Mouse (Mus musculus) hindbrain, embryonic 16.5 days (tissue): ENCODE data around the gene Alyref. TPM values are rescaled to one million over a fixed set of nuclear protein-coding genes. Genes with fewer than 3 reads are reported as not detected.
A peak's percentile ranks its signal among the peaks of the same experiment; 100 is the strongest.

Experiments
- ATAC-seq: fragments of 200-750 bp; cut with Nextera tagmentation; 2 replicates; pipeline ENCODE4 v1.8.0; 2017; ENCODE audit warnings: moderate TSS enrichment, moderate library complexity
- H3K27ac ChIP-seq: fragments of 300-500 bp; sonication (generic); 2 replicates; pipeline ENCODE4 v1.5.1; 2014; ENCODE audit warnings: low read depth, mild to moderate bottlenecking, control low read depth, low read length, moderate library complexity
- H3K27me3 ChIP-seq: fragments of 300-500 bp; sonication (generic); replicated peaks from 2 replicates; pipeline ENCODE4 v1.6.1; 2014; ENCODE audit warnings: low read length; ENCODE audit not compliant: control insufficient read depth, insufficient read depth
- H3K36me3 ChIP-seq: fragments of 300-500 bp; sonication (generic); 2 replicates; pipeline ENCODE4 v1.6.1; 2014; ENCODE audit warnings: mild to moderate bottlenecking, low read length, moderate library complexity, mixed read lengths; ENCODE audit not compliant: control insufficient read depth, insufficient read depth
- H3K4me1 ChIP-seq: fragments of 300-500 bp; sonication (generic); 2 replicates; pipeline ENCODE4 v1.6.1; 2014; ENCODE audit warnings: low read depth, low read length; ENCODE audit not compliant: control insufficient read depth, insufficient read depth
- H3K4me2 ChIP-seq: fragments of 300-500 bp; sonication (generic); 2 replicates; pipeline ENCODE4 v1.6.1; 2014; ENCODE audit warnings: mild to moderate bottlenecking, low read length, control low read depth, moderate library complexity
- H3K4me3 ChIP-seq: fragments of 300-500 bp; sonication (generic); 2 replicates; pipeline ENCODE4 v1.5.1; 2014; ENCODE audit warnings: mild to moderate bottlenecking, low read length, control low read depth, moderate library complexity
- H3K9ac ChIP-seq: fragments of 300-500 bp; sonication (generic); 2 replicates; pipeline ENCODE4 v1.6.1; 2014; ENCODE audit warnings: low read depth, mild to moderate bottlenecking, control low read depth, low read length, moderate library complexity
- H3K9me3 ChIP-seq: fragments of 300-500 bp; sonication (generic); 2 replicates; pipeline ENCODE4 v1.6.1; 2014; ENCODE audit warnings: mild to moderate bottlenecking, low read length, moderate library complexity; ENCODE audit not compliant: control insufficient read depth
- WGBS: fragments of 180-500 bp; shearing (Covaris S2); extraction: QIAGEN DNeasy Blood & Tissue Kit; methylation state at CpG from one replicate; pipeline ENCODE4 v1.1.7; 2014; 5-methylcytosine and 5-hydroxymethylcytosine counted together
- polyA plus RNA-seq: library from polyadenylated mRNA; unstranded; fragments of >200 nt; fragmentation: Nextera tagmentation; extraction: Ambion mirVana; gene quantifications from 2 replicates; pipeline ENCODE4 v1.2.1, GENCODE M21; 2015

The Alyref gene
- polyA plus RNA-seq, 1 experiment from 2014 or later: 55.8 TPM

GRCm38 (mm10) chr11:120627468-120628300, 29.5 kb upstream of the Alyref start:
- Histone ChIP-seq H3K4me3 (no peak overlapping the region), H3K9ac (no peak overlapping the region), H3K4me1 (peaks cover 46% of the 10 kb centered on the region), H3K4me2 (no peak overlapping the region), H3K27ac (no peak overlapping the region), H3K27me3 (no peaks in the 10 kb centered on the region), H3K36me3 (peaks cover 16% of the 10 kb centered on the region), H3K9me3 (no peaks in the 10 kb centered on the region)
- 80% methylated on average over 22 of the region's 22 CpGs for WGBS
- ATAC-seq: no peak

- Histone ChIP-seq H3K27me3 (no peaks in the 10 kb centered on the region), H3K4me1 (peaks cover 40% of the 10 kb centered on the region), H3K4me3 (no peak overlapping the region), H3K36me3 (peaks cover 19% of the 10 kb centered on the region), H3K9me3 (no peaks in the 10 kb centered on the region), H3K9ac (no peak overlapping the region), H3K4me2 (no peak overlapping the region), H3K27ac (no peak overlapping the region)
- no peak for ATAC-seq
- 93% methylated on average over 11 of the region's 11 CpGs for WGBS
Measured at GRCm38 (mm10) chr11:120626785-120627467, 28.8 kb upstream of the Alyref start.

GRCm38 (mm10) chr11:120625152-120625775, 27.1 kb upstream of the Alyref start, which contains the start of gene Sirt7:
Sirt7 (minus strand) TSS chr11:120625240.
- peaks cover 24% of the 10 kb centered on the region for H3K4me1 ChIP-seq
- H3K9me3 ChIP-seq: no peaks in the 10 kb centered on the region
- H3K9ac ChIP-seq: peak within 1 kb of the TSS; percentile 85
- peak within 1 kb of the TSS; percentile 97 for H3K4me2 ChIP-seq
- 16% methylated on average over 5 of the region's 5 CpGs for WGBS
- H3K36me3 ChIP-seq: peaks cover 25% of the 10 kb centered on the region
- peak within 1 kb of the TSS; percentile 89 for H3K4me3 ChIP-seq
- H3K27me3 ChIP-seq: no peaks in the 10 kb centered on the region
- peak; percentile 24 for ATAC-seq
- H3K27ac ChIP-seq: peak within 1 kb of the TSS; percentile 86

GRCm38 (mm10) chr11:120624680-120625111, 26.5 kb upstream of the Alyref start:
- peak; percentile 80 for ATAC-seq
- Histone ChIP-seq H3K27me3 (no peaks in the 10 kb centered on the region), H3K36me3 (peaks cover 30% of the 10 kb centered on the region), H3K9ac (peak overlapping the region; percentile 85), H3K4me3 (peak overlapping the region; percentile 89), H3K4me1 (peaks cover 18% of the 10 kb centered on the region), H3K4me2 (peak overlapping the region; percentile 97), H3K9me3 (no peaks in the 10 kb centered on the region), H3K27ac (peak overlapping the region; percentile 86)
- WGBS: under 1% methylated on average over 53 of the region's 53 CpGs

GRCm38 (mm10) chr11:120623961-120624679, 26.0 kb upstream of the Alyref start:
- 15% methylated on average over 27 of the region's 30 CpGs for WGBS
- Histone ChIP-seq H3K27me3 (no peaks in the 10 kb centered on the region), H3K36me3 (peaks cover 28% of the 10 kb centered on the region), H3K4me3 (peak overlapping the region; percentile 89), H3K4me1 (peaks cover 15% of the 10 kb centered on the region), H3K9ac (peak overlapping the region; percentile 85), H3K4me2 (peak overlapping the region; percentile 97), H3K9me3 (no peaks in the 10 kb centered on the region), H3K27ac (peak overlapping the region; percentile 75)
- peak; percentile 67 for ATAC-seq

GRCm38 (mm10) chr11:120622805-120623204, 24.6 kb upstream of the Alyref start:
- H3K36me3 ChIP-seq: peaks cover 29% of the 10 kb centered on the region
- WGBS: 93% methylated on average over 6 of the region's 6 CpGs

GRCm38 (mm10) chr11:120620195-120620594, 22.0 kb upstream of the Alyref start:
- WGBS: 94% methylated on average over 14 of the region's 14 CpGs
- H3K36me3 ChIP-seq: peaks cover 27% of the 10 kb centered on the region

More at GRCm38 (mm10) chr11:120622805-120623204, 24.6 kb upstream of the Alyref start:
- no peaks in the 10 kb centered on the region for H3K27me3 ChIP-seq
- no peak overlapping the region for H3K4me2 ChIP-seq
- H3K4me1 ChIP-seq: peaks cover 15% of the 10 kb centered on the region
- no peaks in the 10 kb centered on the region for H3K9me3 ChIP-seq
- no peak overlapping the region for H3K9ac ChIP-seq
- H3K4me3 ChIP-seq: no peak overlapping the region
- H3K27ac ChIP-seq: no peak overlapping the region
- ATAC-seq: no peak

GRCm38 (mm10) chr11:120618619-120619535, 20.7 kb upstream of the Alyref start:
- peaks cover 33% of the 10 kb centered on the region for H3K36me3 ChIP-seq
- H3K27me3 ChIP-seq: no peaks in the 10 kb centered on the region
- no peak overlapping the region for H3K4me3 ChIP-seq
- no peak overlapping the region for H3K4me2 ChIP-seq
- no peak for ATAC-seq
- peaks cover 26% of the 10 kb centered on the region for H3K4me1 ChIP-seq
- H3K9me3 ChIP-seq: no peaks in the 10 kb centered on the region
- 91% methylated on average over 25 of the region's 25 CpGs for WGBS
- no peak overlapping the region for H3K9ac ChIP-seq
- no peak overlapping the region; the same call in 1 of the 2 replicates for H3K27ac ChIP-seq

More at GRCm38 (mm10) chr11:120620195-120620594, 22.0 kb upstream of the Alyref start:
- Histone ChIP-seq H3K4me3 (no peak overlapping the region), H3K9ac (no peak overlapping the region), H3K27me3 (no peaks in the 10 kb centered on the region), H3K27ac (no peak overlapping the region), H3K4me1 (peaks cover 29% of the 10 kb centered on the region), H3K4me2 (no peak overlapping the region), H3K9me3 (no peaks in the 10 kb centered on the region)
- no peak for ATAC-seq
